Mouse (Mus musculus): ENCODE measurements around the gene Dqx1. TPM values are rescaled to one million over a fixed set of nuclear protein-coding genes. Genes with fewer than 3 reads are reported as not detected.

Dqx1 gene
- 1.3 TPM in 2 replicates for polyA plus RNA-seq (2015; fragmentation: Nextera tagmentation; extraction: Ambion mirVana)

GRCm38 (mm10) chr6:83057790-83058189, at the start of gene Dqx1:
Gene Dqx1 (plus strand): TSS chr6:83057844.
- no peak for ATAC-seq (ENCODE audit: insufficient number of reproducible peaks, insufficient read depth, low FRiP score, low TSS enrichment, low read depth)
- Histone ChIP-seq H3K4me2 (no peak within 1 kb of the TSS), H3K4me3 (no peak within 1 kb of the TSS), H3K27ac (no peak within 1 kb of the TSS), H3K27me3 (peaks cover 23% of the 10 kb centered on the region), H3K9me3 (no peaks in the 10 kb centered on the region), H3K9ac (no peak within 1 kb of the TSS), H3K4me1 (peaks cover 21% of the 10 kb centered on the region), H3K36me3 (peaks cover 20% of the 10 kb centered on the region)
- WGBS: 55% methylated on average over 3 of the region's 3 CpGs

DNA sequence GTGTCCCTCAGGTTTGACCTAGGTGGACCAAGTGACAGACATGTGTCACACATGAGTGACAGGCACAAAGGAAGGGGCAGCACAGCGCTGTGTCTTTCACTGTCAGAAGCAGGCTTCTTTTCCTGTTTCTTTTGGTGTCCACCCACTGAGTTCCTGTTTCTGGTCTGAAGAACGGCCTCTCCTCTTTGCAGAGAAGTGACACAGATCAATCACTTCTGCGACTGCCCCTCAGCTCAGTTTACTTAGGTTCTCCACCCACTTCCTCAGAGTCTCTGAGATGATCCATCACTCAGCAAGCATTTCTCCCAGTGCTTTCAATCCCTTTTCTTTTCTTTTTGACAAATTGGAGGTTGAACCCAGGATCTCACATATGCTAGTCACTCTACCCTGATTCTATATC, 49.0 kb upstream of the Dqx1 start:
- Histone ChIP-seq H3K27me3 (no peaks in the 10 kb centered on the region), H3K36me3 (no peaks in the 10 kb centered on the region), H3K4me2 (no peak overlapping the region), H3K9me3 (no peaks in the 10 kb centered on the region), H3K27ac (no peak overlapping the region), H3K4me3 (no peak overlapping the region), H3K4me1 (peaks cover 19% of the 10 kb centered on the region; the same call in 1 of the 2 replicates), H3K9ac (no peak overlapping the region)
- WGBS: 60% methylated on average over 3 of the region's 3 CpGs
- ATAC-seq (ENCODE audit: insufficient number of reproducible peaks, insufficient read depth, low FRiP score, low TSS enrichment, low read depth): no peak

DNA sequence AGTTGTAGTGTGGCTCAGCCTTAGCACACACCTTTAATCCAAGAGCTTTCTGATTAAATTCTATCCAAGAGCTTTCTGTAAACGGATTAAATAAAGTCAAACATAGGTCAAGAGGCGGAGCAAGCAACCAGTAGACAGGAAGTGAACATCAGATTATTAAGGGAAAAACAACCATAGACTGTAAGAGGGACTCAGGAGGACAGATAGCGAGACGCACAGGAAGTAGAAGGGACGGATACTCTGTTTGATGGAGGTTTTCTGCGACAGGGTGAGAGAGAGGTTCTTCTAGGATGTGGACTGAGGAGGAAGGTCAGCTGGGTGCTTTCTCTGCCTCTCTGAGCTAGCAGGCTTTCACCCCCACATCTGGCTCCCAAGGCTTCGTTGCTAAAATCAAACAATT, 47.6 kb upstream of the Dqx1 start:
- no peaks in the 10 kb centered on the region for H3K36me3 ChIP-seq
- H3K27ac ChIP-seq: no peak overlapping the region
- 55% methylated on average over 7 of the region's 7 CpGs for WGBS
- no peak overlapping the region for H3K9ac ChIP-seq
- no peak overlapping the region for H3K4me2 ChIP-seq
- no peak overlapping the region for H3K4me3 ChIP-seq
- H3K9me3 ChIP-seq: no peaks in the 10 kb centered on the region
- no peaks in the 10 kb centered on the region for H3K27me3 ChIP-seq
- peaks cover 17% of the 10 kb centered on the region; the same call in 1 of the 2 replicates for H3K4me1 ChIP-seq
- ATAC-seq (ENCODE audit: insufficient number of reproducible peaks, insufficient read depth, low FRiP score, low TSS enrichment, low read depth): no peak

DNA sequence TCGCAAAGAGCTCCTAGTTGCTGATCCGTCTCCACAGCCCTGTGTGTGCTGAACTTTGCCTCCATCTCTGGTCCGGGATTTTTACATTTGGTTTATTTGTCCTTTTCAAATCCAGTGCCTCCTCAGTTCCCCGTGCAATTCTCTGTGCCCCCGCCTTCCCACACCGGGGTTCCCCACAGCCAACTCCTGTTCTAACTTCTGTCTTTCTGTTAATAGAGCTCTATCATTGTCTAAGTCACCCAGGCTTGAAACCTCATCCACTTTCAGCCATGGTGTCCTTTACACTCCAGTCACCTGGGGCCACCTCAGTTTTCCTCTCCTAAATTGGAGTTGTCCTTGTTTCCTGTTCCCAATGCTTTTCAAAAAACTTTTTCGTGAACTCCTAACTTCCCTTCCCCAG, 46.4 kb upstream of the Dqx1 start:
- Histone ChIP-seq H3K9ac (no peak overlapping the region), H3K4me2 (no peak overlapping the region), H3K4me3 (no peak overlapping the region), H3K27ac (no peak overlapping the region), H3K36me3 (no peaks in the 10 kb centered on the region), H3K9me3 (no peaks in the 10 kb centered on the region), H3K4me1 (peaks cover 6% of the 10 kb centered on the region; the same call in 1 of the 2 replicates), H3K27me3 (no peaks in the 10 kb centered on the region)
- 84% methylated on average over 7 of the region's 7 CpGs for WGBS
- no peak for ATAC-seq (ENCODE audit: insufficient number of reproducible peaks, insufficient read depth, low FRiP score, low TSS enrichment, low read depth)

GRCm38 (mm10) chr6:83011756-83012155, 45.9 kb upstream of the Dqx1 start:
- H3K4me1 ChIP-seq: peaks cover 6% of the 10 kb centered on the region; the same call in 1 of the 2 replicates
- H3K4me2 ChIP-seq: no peak overlapping the region
- H3K27ac ChIP-seq: no peak overlapping the region
- no peak overlapping the region for H3K4me3 ChIP-seq
- 77% methylated on average over 6 of the region's 6 CpGs for WGBS
- no peaks in the 10 kb centered on the region for H3K36me3 ChIP-seq
- no peak for ATAC-seq (ENCODE audit: insufficient number of reproducible peaks, insufficient read depth, low FRiP score, low TSS enrichment, low read depth)
- no peaks in the 10 kb centered on the region for H3K9me3 ChIP-seq
- no peak overlapping the region for H3K9ac ChIP-seq
- H3K27me3 ChIP-seq: no peaks in the 10 kb centered on the region

DNA sequence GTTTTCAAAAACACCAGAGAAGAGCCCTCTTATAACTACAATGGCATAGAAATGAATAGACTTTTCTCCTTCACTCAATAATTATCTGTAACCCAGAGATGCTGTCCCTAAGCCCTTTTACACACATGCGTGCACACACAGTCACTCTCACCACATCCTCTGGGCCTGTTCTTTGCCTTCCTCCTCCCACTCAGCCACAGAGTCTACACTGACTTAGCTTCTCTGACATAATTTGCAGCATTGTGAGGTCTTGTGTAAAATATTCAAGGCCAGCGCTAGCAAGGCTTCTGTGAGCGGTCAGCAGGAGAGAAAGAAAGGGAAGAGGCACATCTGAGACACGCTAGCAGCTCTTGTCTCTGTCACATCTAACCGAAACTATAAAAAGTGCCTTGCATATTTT, 44.2 kb upstream of the Dqx1 start:
- no peaks in the 10 kb centered on the region for H3K9me3 ChIP-seq
- H3K4me3 ChIP-seq: no peak overlapping the region
- no peaks in the 10 kb centered on the region for H3K27me3 ChIP-seq
- WGBS: 67% methylated on average over 5 of the region's 5 CpGs
- H3K9ac ChIP-seq: no peak overlapping the region; the same call in 1 of the 2 replicates
- H3K4me2 ChIP-seq: no peak overlapping the region
- ATAC-seq (ENCODE audit: insufficient number of reproducible peaks, insufficient read depth, low FRiP score, low TSS enrichment, low read depth): no peak
- no peaks in the 10 kb centered on the region for H3K36me3 ChIP-seq
- 0 out of 2 replicates have a peak overlapping the region, but pooled peaks have one; percentile 11 for H3K27ac ChIP-seq
- peaks cover 6% of the 10 kb centered on the region; the same call in 1 of the 2 replicates for H3K4me1 ChIP-seq

- no peak overlapping the region for H3K4me3 ChIP-seq
- no peak overlapping the region for H3K4me2 ChIP-seq
- peaks cover 6% of the 10 kb centered on the region; the same call in 1 of the 2 replicates for H3K4me1 ChIP-seq
- H3K27ac ChIP-seq: peak overlapping the region; percentile 28; the same call in 1 of the 2 replicates
- H3K27me3 ChIP-seq: no peaks in the 10 kb centered on the region
- 68% methylated on average over 12 of the region's 12 CpGs for WGBS
- ATAC-seq (ENCODE audit: insufficient number of reproducible peaks, insufficient read depth, low FRiP score, low TSS enrichment, low read depth): no peak
- H3K9ac ChIP-seq: no peak overlapping the region
- no peaks in the 10 kb centered on the region for H3K9me3 ChIP-seq
- no peaks in the 10 kb centered on the region for H3K36me3 ChIP-seq
Measured at GRCm38 (mm10) chr6:83014482-83015466, 42.9 kb upstream of the Dqx1 start.

- Histone ChIP-seq H3K27me3 (no peaks in the 10 kb centered on the region), H3K9me3 (no peaks in the 10 kb centered on the region), H3K4me3 (no peak overlapping the region), H3K27ac (no peak overlapping the region), H3K36me3 (no peaks in the 10 kb centered on the region), H3K9ac (no peak overlapping the region), H3K4me2 (no peak overlapping the region), H3K4me1 (peaks cover 6% of the 10 kb centered on the region; the same call in 1 of the 2 replicates)
- no peak for ATAC-seq (ENCODE audit: insufficient number of reproducible peaks, insufficient read depth, low FRiP score, low TSS enrichment, low read depth)
- WGBS: 82% methylated on average over 2 of the region's 2 CpGs
Measured at GRCm38 (mm10) chr6:83015749-83016148, 41.9 kb upstream of the Dqx1 start.

- H3K4me1 ChIP-seq: peaks cover 6% of the 10 kb centered on the region; the same call in 1 of the 2 replicates
- H3K4me3 ChIP-seq: no peak overlapping the region
- no peak for ATAC-seq (ENCODE audit: insufficient number of reproducible peaks, insufficient read depth, low FRiP score, low TSS enrichment, low read depth)
- 58% methylated on average over 3 of the region's 3 CpGs for WGBS
- no peaks in the 10 kb centered on the region for H3K9me3 ChIP-seq
- no peaks in the 10 kb centered on the region for H3K27me3 ChIP-seq
- H3K27ac ChIP-seq: no peak overlapping the region
- H3K36me3 ChIP-seq: no peaks in the 10 kb centered on the region
- H3K9ac ChIP-seq: no peak overlapping the region
- H3K4me2 ChIP-seq: no peak overlapping the region
Measured at GRCm38 (mm10) chr6:83017190-83017589, 40.5 kb upstream of the Dqx1 start.

DNA sequence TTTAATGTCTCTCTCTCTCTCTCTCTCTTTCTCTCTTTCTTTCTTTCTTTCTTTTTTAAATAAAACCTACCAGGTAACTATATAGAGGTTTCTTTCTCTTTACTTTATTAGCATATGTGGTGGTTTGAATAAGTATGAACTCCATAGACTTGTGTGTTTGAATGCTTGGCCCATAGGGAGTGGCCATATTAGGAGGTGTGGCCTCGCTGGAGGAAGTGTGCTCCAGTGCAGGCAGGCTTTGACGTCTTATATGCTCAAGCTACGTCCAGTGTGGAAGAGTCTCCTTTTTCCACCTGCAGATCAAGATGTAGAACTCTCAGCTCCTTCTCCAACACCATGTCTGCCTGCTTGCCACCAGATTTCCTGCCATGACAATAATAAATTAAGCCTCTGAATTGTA, 38.6 kb upstream of the Dqx1 start:
- H3K9me3 ChIP-seq: no peaks in the 10 kb centered on the region
- WGBS: 60% methylated on average over 3 of the region's 3 CpGs
- H3K27ac ChIP-seq: no peak overlapping the region
- ATAC-seq (ENCODE audit: insufficient number of reproducible peaks, insufficient read depth, low FRiP score, low TSS enrichment, low read depth): no peak
- H3K4me3 ChIP-seq: no peak overlapping the region
- peaks cover 1% of the 10 kb centered on the region for H3K4me1 ChIP-seq
- no peak overlapping the region for H3K9ac ChIP-seq
- no peak overlapping the region for H3K4me2 ChIP-seq
- no peaks in the 10 kb centered on the region for H3K36me3 ChIP-seq
- no peaks in the 10 kb centered on the region for H3K27me3 ChIP-seq

DNA sequence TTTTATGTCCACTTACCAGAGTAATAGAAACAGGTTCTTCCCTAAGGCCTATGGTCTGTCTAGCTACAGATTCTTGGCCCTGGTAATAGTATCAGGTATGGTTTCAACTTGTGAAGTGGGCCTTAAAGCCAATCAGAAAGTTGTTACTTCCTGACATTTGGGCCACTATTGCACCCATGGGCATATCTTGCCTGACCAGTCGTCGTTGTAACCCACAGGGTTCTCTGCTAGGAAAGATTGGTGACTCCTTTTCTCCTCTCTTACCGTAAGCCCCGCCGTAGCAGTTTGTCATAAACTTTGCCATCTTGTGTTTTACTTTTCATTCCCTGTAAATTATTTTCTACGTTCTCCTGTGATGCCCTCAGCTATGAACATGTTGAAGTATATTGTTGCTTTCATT, 37.5 kb upstream of the Dqx1 start:
- ATAC-seq (ENCODE audit: insufficient number of reproducible peaks, insufficient read depth, low FRiP score, low TSS enrichment, low read depth): no peak
- Histone ChIP-seq H3K4me1 (peaks cover 7% of the 10 kb centered on the region), H3K4me3 (no peak overlapping the region), H3K9me3 (no peaks in the 10 kb centered on the region), H3K27me3 (no peaks in the 10 kb centered on the region), H3K9ac (no peak overlapping the region), H3K36me3 (no peaks in the 10 kb centered on the region), H3K4me2 (no peak overlapping the region), H3K27ac (no peak overlapping the region)
- WGBS: 92% methylated on average over 6 of the region's 6 CpGs

Measured in embryonic facial prominence, embryonic 13.5 days (tissue).